Mouse (Mus musculus) liver, adult 2 months (tissue): ENCODE results near the gene Muc13.

Experiments
- CTCF ChIP-seq: fragments of 200-500 bp; IDR thresholded peaks from 2 replicates; pipeline ENCODE4 v1.5.1; 2011; ENCODE audit warnings: low read depth, low read length, control low read depth
- POLR2A ChIP-seq: fragments of 200-500 bp; IDR thresholded peaks from 2 replicates; pipeline ENCODE4 v1.6.1; 2011; ENCODE audit warnings: low read length, control low read depth; ENCODE audit not compliant: insufficient read depth; ENCODE audit errors: extremely low read depth

DNA sequence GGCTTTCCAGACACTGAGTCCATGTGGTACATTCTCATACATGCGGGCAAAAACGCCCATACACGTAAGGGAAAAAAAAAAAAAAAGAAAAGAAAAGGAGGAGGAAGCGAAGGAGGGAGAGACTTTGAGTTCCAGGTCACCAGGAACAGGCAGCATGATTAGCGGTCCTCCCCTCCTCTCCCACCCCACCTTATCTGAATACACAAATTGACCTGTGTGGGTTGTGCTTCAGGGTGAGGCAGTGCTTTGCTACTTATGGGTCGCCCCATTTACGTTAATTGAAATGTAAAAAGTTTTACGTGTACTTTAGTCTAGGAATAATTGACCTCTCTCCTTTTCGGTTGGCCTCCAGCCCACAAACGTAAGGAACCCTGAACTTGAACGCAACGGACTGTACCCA, 27.5 kb upstream of the Muc13 start:
- TF ChIP-seq CTCF (no peak), POLR2A (no peak)
